Mouse (Mus musculus): ENCODE data around the gene Dis3. TPM values are rescaled to one million over a fixed set of nuclear protein-coding genes. Genes with fewer than 3 reads are reported as not detected.
"Not testable (repeated sequence)": the region's sequence is repeated elsewhere in the genome, so short reads cannot be mapped to it uniquely, and the experiment has no call there.

The Dis3 gene
- total RNA-seq, 1 experiment = 42.4 TPM

- Histone ChIP-seq H3K4me1 (ENCODE audit: control insufficient read depth in 2 of 2, insufficient read depth in 2 of 2, low read length in 2 of 2, poor library complexity in 1 of 2) (peaks cover 6 to 8% of the 10 kb centered on the region in 2 experiments), H3K4me3 (ENCODE audit: insufficient read depth in 1 of 2, low read depth in 1 of 2, low read length in 2 of 2, poor library complexity in 1 of 2, severe bottlenecking in 1 of 2) (peak overlapping the region; percentile 95 to 99), H3K9me3 (ENCODE audit: control insufficient read depth, insufficient read depth, low read depth, low read length) (no peaks in the 10 kb centered on the region), H3K27ac (ENCODE audit: insufficient read depth, low read depth, low read length, poor library complexity, severe bottlenecking) (no peak overlapping the region), H3K36me3 (ENCODE audit: control insufficient read depth, insufficient read depth, low read length, poor library complexity, severe bottlenecking) (no peaks in the 10 kb centered on the region; the same call in none of the 2 replicates), H3K9ac (ENCODE audit: insufficient read depth, low read depth, low read length, poor library complexity, severe bottlenecking) (peak overlapping the region; percentile 36; the same call in 1 of the 2 replicates)
- no peak for DNase-seq (ENCODE audit: low read depth, low spot score)
- TF ChIP-seq HCFC1 (IDR thresholded peaks at IDR 0.05; ENCODE audit: borderline replicate concordance, insufficient read depth, low read length) (no peak), MAFK (IDR thresholded peaks at IDR 0.05; ENCODE audit: insufficient read depth, low read depth, low read length) (no peak), ZC3H11A (IDR thresholded peaks at IDR 0.05; ENCODE audit: borderline replicate concordance, low read depth, low read length) (no peak), CHD2 (IDR thresholded peaks at IDR 0.05; ENCODE audit: low read depth, low read length) (no peak), ZNF384 (IDR thresholded peaks at IDR 0.05; ENCODE audit: low read depth, low read length) (no peak)
- in situ Hi-C loops (cut with MboI; ENCODE audit: low sequenced_read_pairs in 2 of 2, unreplicated experiment in 2 of 2) = no loop called here
Measured at GRCm38 (mm10) chr14:99044718-99045117, 54.9 kb downstream of the Dis3 start.

- Histone ChIP-seq H3K36me3 (ENCODE audit: control insufficient read depth, insufficient read depth, low read length, poor library complexity, severe bottlenecking) (no peaks in the 10 kb centered on the region; the same call in none of the 2 replicates), H3K4me3 (ENCODE audit: insufficient read depth in 1 of 2, low read depth in 1 of 2, low read length in 2 of 2, poor library complexity in 1 of 2, severe bottlenecking in 1 of 2) (peak overlapping the region; percentile 19 to 99; a peak in 2 of 4 replicates), H3K4me1 (ENCODE audit: control insufficient read depth in 2 of 2, insufficient read depth in 2 of 2, low read length in 2 of 2, poor library complexity in 1 of 2) (peaks cover 6 to 9% of the 10 kb centered on the region in 2 experiments), H3K27ac (ENCODE audit: insufficient read depth, low read depth, low read length, poor library complexity, severe bottlenecking) (no peak overlapping the region), H3K9ac (ENCODE audit: insufficient read depth, low read depth, low read length, poor library complexity, severe bottlenecking) (no peak overlapping the region), H3K9me3 (ENCODE audit: control insufficient read depth, insufficient read depth, low read depth, low read length) (no peaks in the 10 kb centered on the region)
- in situ Hi-C loops (cut with MboI; ENCODE audit: low sequenced_read_pairs in 2 of 2, unreplicated experiment in 2 of 2) = no loop called here
- no peak for TF ChIP-seq CHD2 (IDR thresholded peaks at IDR 0.05; ENCODE audit: low read depth, low read length)
- TF ChIP-seq ZNF384 (IDR thresholded peaks at IDR 0.05; ENCODE audit: low read depth, low read length) = no peak
- no peak for TF ChIP-seq HCFC1 (IDR thresholded peaks at IDR 0.05; ENCODE audit: borderline replicate concordance, insufficient read depth, low read length)
- no peak for TF ChIP-seq MAFK (IDR thresholded peaks at IDR 0.05; ENCODE audit: insufficient read depth, low read depth, low read length)
- TF ChIP-seq ZC3H11A (IDR thresholded peaks at IDR 0.05; ENCODE audit: borderline replicate concordance, low read depth, low read length) = no peak
- no peak for DNase-seq (ENCODE audit: low read depth, low spot score)
Measured at GRCm38 (mm10) chr14:99044096-99044495, 55.5 kb downstream of the Dis3 start.

GRCm38 (mm10) chr14:99043499-99043898 is 56.1 kb downstream of the Dis3 start:
- peaks cover 10 to 11% of the 10 kb centered on the region in 2 experiments for H3K4me1 ChIP-seq (ENCODE audit: control insufficient read depth in 2 of 2, insufficient read depth in 2 of 2, low read length in 2 of 2, poor library complexity in 1 of 2)
- no peak for DNase-seq (ENCODE audit: low read depth, low spot score)
- H3K9ac ChIP-seq (ENCODE audit: insufficient read depth, low read depth, low read length, poor library complexity, severe bottlenecking) = no peak overlapping the region
- no peaks in the 10 kb centered on the region for H3K9me3 ChIP-seq (ENCODE audit: control insufficient read depth, insufficient read depth, low read depth, low read length)
- no peak overlapping the region for H3K27ac ChIP-seq (ENCODE audit: insufficient read depth, low read depth, low read length, poor library complexity, severe bottlenecking)
- in situ Hi-C loops (cut with MboI; ENCODE audit: low sequenced_read_pairs in 2 of 2, unreplicated experiment in 2 of 2) = no loop called here
- TF ChIP-seq MAFK (IDR thresholded peaks at IDR 0.05; ENCODE audit: insufficient read depth, low read depth, low read length) (no peak), ZC3H11A (IDR thresholded peaks at IDR 0.05; ENCODE audit: borderline replicate concordance, low read depth, low read length) (no peak), CHD2 (IDR thresholded peaks at IDR 0.05; ENCODE audit: low read depth, low read length) (no peak), ZNF384 (IDR thresholded peaks at IDR 0.05; ENCODE audit: low read depth, low read length) (no peak), HCFC1 (IDR thresholded peaks at IDR 0.05; ENCODE audit: borderline replicate concordance, insufficient read depth, low read length) (no peak)
- H3K36me3 ChIP-seq (ENCODE audit: control insufficient read depth, insufficient read depth, low read length, poor library complexity, severe bottlenecking) = no peaks in the 10 kb centered on the region; the same call in none of the 2 replicates
- peak overlapping the region in 1 of 2 experiments; percentile 7; a peak in 1 of 4 replicates for H3K4me3 ChIP-seq (ENCODE audit: insufficient read depth in 1 of 2, low read depth in 1 of 2, low read length in 2 of 2, poor library complexity in 1 of 2, severe bottlenecking in 1 of 2)

- Histone ChIP-seq H3K27ac (ENCODE audit: insufficient read depth, low read depth, low read length, poor library complexity, severe bottlenecking) (no peak overlapping the region; the same call in 1 of the 2 replicates), H3K4me3 (ENCODE audit: insufficient read depth in 1 of 2, low read depth in 1 of 2, low read length in 2 of 2, poor library complexity in 1 of 2, severe bottlenecking in 1 of 2) (no peak overlapping the region; a peak in 1 of 4 replicates), H3K36me3 (ENCODE audit: control insufficient read depth, insufficient read depth, low read length, poor library complexity, severe bottlenecking) (peaks cover 2% of the 10 kb centered on the region), H3K9me3 (ENCODE audit: control insufficient read depth, insufficient read depth, low read depth, low read length) (no peaks in the 10 kb centered on the region), H3K9ac (ENCODE audit: insufficient read depth, low read depth, low read length, poor library complexity, severe bottlenecking) (peak overlapping the region; percentile 44; the same call in 1 of the 2 replicates), H3K4me1 (ENCODE audit: control insufficient read depth in 2 of 2, insufficient read depth in 2 of 2, low read length in 2 of 2, poor library complexity in 1 of 2) (peaks cover 17 to 21% of the 10 kb centered on the region in 2 experiments)
- no peak for DNase-seq (ENCODE audit: low read depth, low spot score)
- in situ Hi-C loops (cut with MboI; ENCODE audit: low sequenced_read_pairs in 2 of 2, unreplicated experiment in 2 of 2) = no loop called here
- TF ChIP-seq ZC3H11A (IDR thresholded peaks at IDR 0.05; ENCODE audit: borderline replicate concordance, low read depth, low read length) (no peak), ZNF384 (IDR thresholded peaks at IDR 0.05; ENCODE audit: low read depth, low read length) (no peak), CHD2 (IDR thresholded peaks at IDR 0.05; ENCODE audit: low read depth, low read length) (no peak), HCFC1 (IDR thresholded peaks at IDR 0.05; ENCODE audit: borderline replicate concordance, insufficient read depth, low read length) (no peak), MAFK (IDR thresholded peaks at IDR 0.05; ENCODE audit: insufficient read depth, low read depth, low read length) (no peak)
Measured at GRCm38 (mm10) chr14:99041416-99041815, 58.2 kb downstream of the Dis3 start.

DNA sequence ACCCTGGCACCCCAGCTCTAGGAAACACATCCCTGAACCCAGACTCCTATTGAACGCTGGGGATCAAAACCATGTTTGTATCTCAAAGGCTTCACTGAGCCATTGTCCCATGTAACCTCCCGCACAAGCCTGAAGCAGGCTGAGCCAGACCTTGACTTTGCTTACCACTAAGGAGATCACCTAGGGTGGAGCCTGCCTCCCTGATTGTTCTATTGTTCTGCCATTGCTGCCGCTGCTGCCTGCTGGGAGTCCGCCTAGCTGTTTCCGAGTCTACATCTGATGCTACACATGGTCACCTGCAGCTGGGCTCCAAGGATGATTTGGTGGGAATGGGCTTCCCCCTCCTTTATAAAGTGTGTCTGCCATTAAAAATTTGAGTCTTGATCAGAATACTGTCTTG is 60.3 kb downstream of the Dis3 start:
- in situ Hi-C loops (cut with MboI; ENCODE audit: low sequenced_read_pairs in 2 of 2, unreplicated experiment in 2 of 2); H3K9ac ChIP-seq (ENCODE audit: insufficient read depth, low read depth, low read length, poor library complexity, severe bottlenecking); H3K9me3 ChIP-seq (ENCODE audit: control insufficient read depth, insufficient read depth, low read depth, low read length); H3K36me3 ChIP-seq (ENCODE audit: control insufficient read depth, insufficient read depth, low read length, poor library complexity, severe bottlenecking): not testable (repeated sequence)
- Histone ChIP-seq H3K27ac (ENCODE audit: insufficient read depth, low read depth, low read length, poor library complexity, severe bottlenecking) (peak overlapping the region; percentile 86), H3K4me3 (ENCODE audit: insufficient read depth in 1 of 2, low read depth in 1 of 2, low read length in 2 of 2, poor library complexity in 1 of 2, severe bottlenecking in 1 of 2) (peak overlapping the region in 1 of 2 experiments; percentile 33; a peak in 2 of 4 replicates), H3K4me1 (ENCODE audit: control insufficient read depth in 2 of 2, insufficient read depth in 2 of 2, low read length in 2 of 2, poor library complexity in 1 of 2) (peaks cover 17 to 21% of the 10 kb centered on the region in 2 experiments)
- peak; percentile 54 for DNase-seq (ENCODE audit: low read depth, low spot score)
